Mouse (Mus musculus): ENCODE measurements around the gene Bcat1.

Gene Bcat1

DNA sequence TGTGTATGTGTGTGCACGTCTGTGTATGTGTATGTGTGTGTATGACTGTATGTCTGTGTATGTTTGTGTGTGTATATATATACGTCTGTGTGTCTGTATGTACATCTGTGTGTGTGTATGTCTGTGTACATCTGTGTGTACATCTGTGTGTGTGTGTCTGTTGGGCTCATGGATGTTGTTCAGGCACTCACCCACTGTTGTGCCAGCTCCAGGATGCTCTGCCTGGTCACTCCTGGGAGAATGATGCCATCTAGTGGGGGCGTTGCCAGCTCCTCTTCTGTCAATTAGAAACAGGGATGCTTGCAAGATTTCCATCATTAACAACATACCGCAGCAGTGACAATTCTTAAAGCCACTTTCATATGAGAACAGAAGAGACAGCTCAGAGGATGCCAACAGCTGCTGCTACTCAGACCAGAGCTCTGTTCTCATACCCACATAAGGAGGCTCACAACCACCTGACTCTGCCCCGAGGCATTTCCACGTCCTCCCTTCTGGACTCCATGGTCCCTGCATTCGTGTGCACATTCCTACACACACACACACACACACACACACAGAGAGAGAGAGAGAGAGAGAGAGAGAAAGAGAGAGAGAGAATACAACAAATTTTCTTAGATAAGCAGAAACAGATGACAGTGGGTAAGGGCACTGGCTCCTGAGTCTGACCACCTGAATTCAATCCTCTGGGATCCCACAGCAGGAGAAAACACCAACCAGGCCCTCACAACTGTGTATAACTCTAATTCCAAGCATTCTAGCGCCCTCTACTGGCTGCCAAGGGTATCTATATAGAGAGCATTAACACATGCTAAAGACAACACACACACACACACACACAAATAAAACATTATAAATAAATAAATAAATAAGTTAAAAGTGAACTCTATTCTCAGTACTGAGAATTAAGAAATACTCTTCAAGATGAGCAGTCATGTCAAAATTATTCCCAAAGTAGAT is 65.8 kb downstream of the Bcat1 start:
- no peak for DNase-seq (ENCODE audit: low spot score in 2 of 2)

DNA sequence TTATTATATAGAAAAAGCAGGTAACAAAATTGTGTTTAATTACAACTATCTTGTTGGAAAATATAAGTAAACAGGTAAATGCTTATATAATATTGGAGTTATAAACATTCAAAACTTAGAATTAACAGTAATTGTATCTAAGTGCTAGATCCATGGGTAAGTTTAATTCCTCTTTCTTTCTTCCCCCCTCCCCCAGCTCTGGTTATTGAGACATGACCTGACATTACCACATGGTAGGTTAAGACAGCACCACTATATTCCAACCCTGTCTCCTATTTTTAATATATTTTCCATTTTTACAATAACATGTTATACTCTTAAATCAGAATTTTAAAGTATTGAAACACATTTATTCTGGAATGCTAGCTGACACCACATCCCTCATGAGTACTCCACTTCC is 72.5 kb downstream of the Bcat1 start:
- DNase-seq (ENCODE audit: low spot score in 2 of 2): no peak

DNA sequence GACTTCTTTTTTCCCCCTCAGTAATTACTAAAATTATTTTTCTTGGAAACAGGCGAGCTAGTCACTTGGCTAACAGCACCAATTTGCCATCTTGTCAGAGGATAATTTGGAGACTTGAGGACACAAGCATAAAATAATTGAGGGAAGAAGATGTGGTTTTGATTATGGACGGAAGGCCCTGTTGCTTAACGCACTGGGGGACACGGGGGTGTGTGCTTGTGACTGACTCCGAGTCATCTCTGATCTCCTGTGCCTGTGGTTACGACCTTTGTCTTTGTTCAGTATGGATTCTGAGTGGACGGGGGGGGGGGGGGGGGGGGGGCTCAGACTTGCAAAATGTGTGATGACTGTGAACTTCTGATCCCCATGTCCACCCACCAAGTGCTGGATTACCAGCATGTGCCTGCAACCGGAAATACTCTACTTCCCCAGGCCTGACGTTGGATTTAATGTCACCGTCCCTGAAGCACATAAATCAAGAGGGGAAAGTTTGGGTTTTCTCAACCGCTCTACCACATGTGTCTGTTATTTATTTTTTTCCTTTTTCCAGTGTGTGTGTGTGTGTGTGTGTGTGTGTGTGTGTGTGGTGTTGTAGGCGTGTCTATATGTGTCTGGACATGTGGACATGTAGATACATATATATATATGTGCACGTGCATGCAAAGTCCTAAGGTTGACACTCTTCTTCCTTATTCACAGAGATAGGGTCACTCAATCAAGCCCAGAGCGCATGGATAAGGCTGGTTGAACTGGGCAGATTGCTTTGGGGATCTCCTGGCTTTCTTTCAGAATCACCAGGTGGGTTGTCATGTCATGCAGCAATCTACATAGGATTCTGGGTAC is 73.7 kb downstream of the Bcat1 start:
- DNase-seq (ENCODE audit: low spot score in 2 of 2): no peak

DNA sequence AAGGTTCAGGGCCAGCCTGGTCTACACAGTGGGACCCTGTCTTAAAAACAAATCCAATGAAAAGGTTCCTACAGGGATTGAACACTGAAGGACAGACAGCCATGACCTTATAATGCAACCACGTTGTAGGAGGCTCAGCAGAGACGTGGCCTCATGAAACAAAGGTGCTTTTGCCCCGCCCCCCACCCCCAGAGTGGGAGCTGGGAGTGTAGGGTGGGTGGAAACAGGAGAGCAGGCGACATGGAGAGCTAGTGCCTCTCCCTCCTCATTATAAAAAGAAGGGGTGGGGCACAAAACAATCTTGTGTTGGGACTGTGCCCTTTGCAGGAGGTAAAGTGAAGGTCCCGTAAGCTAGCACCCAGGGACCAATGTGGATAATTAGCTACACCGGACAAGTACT is 74.5 kb downstream of the Bcat1 start:
- no peak for DNase-seq (ENCODE audit: low spot score in 2 of 2)

DNA sequence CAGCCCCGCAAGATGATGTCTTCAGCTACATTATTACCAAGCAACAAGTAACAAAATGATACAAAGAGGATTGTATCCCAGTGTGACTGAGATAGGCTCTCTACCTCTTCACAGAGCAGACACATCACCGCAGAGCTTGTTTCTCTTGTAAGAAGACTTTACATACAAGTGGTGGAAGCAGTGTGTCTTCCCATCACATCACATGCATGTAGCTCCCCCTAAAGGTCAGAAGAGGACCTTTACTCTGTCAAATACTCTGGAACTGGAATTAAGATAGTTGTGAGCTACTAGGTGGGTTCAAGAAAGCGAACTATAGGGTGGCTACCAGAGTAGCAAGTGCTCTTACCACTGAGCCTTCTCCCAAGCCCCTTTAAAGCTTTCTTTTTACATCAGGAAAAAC is 78.8 kb downstream of the Bcat1 start:
- DNase-seq (ENCODE audit: low spot score in 2 of 2): no peak

DNA sequence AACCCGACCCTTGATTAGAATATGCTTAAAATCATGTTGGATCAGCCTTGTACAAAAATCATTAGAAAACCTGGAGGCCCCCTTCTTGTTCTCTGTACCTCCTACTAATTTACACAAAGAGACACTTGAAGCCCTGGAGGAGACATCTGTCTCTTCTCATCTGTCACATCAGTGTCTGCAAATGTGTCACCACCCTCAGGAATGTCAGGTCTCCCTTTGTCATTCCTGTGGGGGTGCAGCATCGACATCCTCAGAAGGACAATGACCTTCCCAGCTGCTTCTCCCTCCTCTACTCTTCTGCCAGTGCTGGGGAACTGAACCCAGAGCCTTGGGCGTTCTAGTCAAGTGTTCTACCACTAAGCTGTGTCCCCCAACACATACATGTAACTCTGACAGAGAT is 83.9 kb downstream of the Bcat1 start:
- DNase-seq (ENCODE audit: low spot score in 2 of 2): no peak

DNA sequence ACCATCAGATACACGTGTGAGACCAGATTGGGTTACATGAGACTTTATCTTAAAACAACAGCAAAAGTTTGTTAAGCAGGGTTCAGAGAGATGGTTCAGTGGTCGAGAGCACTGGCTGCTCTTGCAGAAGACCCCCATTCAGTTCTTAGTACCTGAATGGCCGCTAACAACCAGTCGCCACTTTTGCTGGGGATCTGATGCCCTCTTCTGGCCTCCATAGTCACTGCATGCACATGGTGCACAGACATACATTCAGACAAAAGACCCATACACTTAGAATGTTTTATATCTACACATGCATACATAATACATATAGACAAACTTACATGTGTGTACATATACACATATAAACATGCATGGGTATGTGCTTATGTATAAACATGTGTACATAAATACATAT is 86.8 kb downstream of the Bcat1 start:
- DNase-seq (ENCODE audit: low spot score in 2 of 2): no peak

DNA sequence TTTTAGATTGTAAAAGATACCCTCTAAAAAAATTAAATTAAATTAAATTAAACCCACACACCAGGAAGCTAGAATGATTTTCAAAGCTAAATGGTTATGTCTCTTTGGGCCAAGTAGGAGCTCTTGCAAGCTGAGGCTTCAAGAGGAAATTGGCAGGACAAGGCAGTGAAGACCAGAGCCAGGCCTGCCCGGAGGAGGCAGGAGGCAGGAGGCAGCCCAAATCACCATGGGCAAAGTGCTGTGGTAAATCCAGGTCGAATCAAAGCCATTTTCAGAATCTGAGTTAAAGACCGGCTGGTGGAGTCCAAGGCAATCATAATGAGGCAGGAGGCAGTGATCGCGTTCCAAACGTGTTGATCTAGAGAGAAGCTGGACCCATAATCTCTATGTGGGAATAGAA is 88.3 kb downstream of the Bcat1 start:
- no peak for DNase-seq (ENCODE audit: low spot score in 2 of 2)

DNA sequence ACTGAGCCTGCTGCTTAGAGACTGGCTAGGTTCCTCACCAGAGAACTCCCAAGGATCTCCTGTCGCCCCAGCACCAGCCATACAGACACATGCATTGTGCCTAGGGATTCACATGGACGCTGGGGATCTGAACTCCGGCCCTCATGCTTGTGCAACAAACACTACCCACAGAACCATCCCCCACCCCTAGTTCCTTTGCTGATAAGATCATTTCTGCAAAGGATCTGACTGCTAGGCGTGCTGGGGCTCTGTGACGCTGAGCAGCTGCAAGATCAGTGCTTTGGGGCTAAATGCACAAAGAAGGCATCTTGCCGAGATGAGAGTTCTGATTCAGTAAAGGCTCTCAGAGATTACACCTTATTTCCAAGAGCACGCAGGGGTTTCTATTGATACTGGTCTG is 88.8 kb downstream of the Bcat1 start:
- no peak for DNase-seq (ENCODE audit: low spot score in 2 of 2)

DNA sequence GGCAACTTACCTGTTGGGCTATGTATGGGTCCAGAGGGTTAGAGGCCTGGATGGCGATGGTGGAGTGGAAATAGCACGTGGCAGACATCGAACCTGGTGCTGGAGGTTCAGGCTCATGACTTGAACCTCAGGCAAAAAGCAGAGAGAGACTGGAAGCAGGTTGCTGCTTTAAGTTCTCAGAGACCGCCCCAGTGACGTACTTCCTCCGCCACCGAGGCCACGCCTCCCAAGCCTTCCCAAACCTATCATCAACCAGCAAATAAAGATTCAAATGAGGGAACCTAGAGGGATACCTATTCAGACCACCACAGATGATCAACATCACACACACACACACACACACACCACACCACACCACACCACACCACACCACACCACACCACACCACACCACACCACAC is 91.8 kb downstream of the Bcat1 start:
- no peak for DNase-seq (ENCODE audit: low spot score in 2 of 2)

DNA sequence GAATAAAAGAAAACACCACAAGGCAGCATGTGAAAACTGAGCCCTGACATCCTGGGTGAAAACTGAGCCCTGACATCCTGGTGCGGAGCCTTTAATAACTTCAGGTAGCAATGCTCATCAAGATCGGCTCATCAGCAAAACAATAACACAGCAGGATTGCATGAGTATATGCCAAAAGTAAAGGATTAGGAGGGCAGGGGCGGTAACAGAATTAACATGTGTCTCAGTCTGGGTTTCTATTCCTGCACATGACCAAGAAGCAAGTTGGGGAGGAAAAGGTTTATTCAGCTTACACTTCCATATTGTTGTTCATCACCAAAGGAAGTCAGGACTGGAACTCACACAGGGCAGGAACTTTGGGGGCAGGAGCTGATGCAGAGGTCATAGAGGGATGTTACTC is 93.9 kb downstream of the Bcat1 start:
- no peak for DNase-seq (ENCODE audit: low spot score in 2 of 2)

DNA sequence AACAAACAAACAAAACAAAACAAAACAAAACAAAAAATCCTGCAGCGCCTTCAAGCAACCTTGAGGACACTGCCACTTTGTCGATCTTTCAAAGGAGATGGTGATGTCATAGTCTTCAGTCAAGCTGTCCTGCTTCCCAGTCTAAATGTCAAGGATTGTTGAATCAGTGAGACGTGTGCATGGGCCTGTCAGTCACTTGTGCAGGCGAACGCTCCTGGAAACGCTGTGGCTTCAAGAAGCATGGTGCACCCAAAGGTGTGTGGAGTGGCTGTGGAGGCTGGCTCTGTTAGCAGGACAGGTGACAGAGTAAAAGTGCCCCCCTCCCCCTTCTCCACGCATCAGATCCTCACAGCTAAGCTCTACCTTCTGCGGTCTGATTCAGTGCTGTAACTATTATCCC is 103.6 kb downstream of the Bcat1 start:
- DNase-seq (ENCODE audit: low spot score in 2 of 2): no peak

DNA sequence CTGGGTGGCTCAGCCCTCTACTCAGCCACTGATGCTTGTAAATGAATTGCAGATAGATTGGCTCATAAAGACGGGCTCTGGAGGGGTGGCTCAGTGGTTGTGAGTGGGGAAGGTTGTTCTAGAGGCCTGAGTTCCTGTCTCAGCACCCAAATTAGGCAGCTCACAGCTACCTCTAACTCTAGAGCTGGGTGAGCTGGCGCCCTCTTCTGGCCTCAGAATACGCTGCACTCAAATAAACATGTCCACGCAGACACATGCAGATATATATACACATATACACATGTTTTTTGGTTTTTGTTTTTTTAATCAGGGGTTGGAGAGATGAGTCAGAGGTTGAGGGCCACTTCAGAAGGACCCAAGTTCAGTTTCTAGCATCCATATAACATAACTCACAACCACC is 105.1 kb downstream of the Bcat1 start:
- no peak for DNase-seq (ENCODE audit: low spot score in 2 of 2)

DNA sequence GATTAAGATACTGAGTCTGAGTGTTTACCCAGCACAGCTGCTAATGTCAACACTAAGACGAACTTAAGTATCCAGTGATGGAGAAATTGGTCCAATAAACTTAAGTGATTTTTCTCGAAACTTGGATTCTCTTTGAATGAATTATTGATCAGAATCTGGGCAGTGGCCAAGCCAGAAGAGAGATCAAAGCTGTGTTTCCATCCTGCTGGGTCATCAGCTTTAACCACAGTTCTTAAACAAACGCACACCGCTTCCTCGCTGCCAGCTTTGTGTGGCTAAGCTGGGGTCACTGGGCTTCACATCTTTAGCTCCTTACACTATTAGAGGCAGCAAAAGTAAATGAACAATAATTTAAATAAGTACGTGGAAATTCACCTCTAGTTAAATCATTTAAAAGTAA is 108.4 kb downstream of the Bcat1 start:
- no peak for DNase-seq (ENCODE audit: low spot score in 2 of 2)

DNA sequence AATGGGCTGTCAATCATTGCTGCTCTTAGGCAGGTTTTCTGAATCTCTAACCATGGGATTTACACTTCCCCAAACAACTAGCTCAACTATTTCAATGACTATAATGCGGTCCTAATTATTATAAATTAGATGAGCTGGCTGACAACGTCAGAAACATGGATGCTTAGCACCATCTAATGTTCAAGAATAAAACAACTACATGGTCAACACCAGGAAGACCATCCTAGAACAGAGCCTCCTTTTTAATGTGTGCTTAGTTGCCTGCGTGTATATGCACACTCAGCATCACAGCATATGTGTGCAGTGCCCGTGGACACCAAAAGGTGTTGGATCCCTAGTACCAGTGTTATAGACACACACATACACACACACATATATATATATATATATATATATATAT is 111.8 kb downstream of the Bcat1 start:
- no peak for DNase-seq (ENCODE audit: low spot score in 2 of 2)

DNA sequence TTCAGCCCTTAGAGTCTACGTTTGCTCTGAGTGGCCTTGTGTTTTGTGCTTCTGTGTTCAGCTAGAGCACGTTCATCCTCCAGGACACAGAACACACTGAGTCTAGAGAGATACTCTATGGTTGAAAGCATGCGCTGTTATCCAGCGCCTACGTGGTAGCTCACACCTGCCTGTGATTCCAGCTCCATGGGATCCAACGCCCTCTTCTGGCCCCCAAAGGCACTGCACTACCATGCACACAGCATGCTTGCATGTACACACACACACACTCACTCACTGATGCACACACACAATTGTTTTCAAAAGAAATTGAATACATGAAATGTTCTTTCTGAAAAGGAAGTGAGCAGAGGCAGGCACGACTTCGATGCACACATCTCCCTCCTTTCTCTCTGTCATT is 112.8 kb downstream of the Bcat1 start:
- no peak for DNase-seq (ENCODE audit: low spot score in 2 of 2)

DNA sequence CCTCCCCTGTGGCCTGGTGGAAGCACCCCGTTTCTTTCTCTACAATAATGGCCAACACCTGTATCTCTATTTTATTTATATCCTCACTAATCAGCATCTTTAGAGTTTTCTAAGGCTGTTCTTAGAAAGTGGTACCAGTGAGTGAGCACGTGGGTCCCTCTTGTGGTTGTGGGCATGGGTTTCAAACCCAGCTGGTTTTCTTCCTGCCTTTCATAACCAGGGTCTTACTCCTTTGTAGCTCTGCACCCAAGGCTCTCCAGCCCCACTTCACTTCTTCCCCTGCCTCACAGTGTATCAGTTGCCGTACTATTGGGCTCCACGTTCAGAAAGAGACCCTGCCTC is 114.0 kb downstream of the Bcat1 start:
- DNase-seq (ENCODE audit: low spot score in 2 of 2): no peak

DNA sequence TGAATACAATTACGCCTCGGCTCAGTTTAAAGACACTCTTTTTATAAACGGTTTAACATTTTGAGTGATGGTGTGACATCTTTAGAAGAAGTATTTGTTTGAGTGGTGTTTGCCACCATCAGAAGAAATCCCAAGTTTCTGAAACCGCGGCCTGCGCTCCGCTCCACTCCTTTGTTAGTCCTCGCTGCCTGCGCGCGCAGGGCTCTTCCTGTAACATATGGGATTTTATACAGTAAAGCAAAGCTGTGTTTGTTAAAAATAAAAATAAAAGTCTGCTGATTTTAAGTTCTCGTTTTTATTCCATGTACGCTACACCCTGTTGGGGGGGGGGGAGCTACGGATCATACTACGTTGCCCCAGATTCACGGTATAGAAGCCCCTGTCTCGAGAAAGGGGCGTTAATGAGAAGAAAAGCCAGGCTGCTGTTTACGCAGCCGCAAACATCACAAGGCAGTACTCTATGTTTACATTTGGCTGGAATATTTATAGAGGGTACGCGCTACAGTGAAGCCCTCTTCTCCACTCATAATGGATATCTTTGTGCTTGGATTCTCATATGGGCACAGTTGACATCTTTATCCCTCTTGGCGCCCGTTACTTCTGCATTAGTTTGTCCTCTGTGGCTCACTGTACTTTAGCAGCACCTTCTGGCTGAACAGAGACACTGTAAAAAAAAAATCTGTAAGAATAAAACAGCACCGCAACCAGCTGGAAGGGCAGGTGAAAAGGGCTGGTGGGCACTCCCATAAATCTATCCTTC is 114.6 kb downstream of the Bcat1 start:
- DNase-seq (ENCODE audit: low spot score in 2 of 2): no peak

DNA sequence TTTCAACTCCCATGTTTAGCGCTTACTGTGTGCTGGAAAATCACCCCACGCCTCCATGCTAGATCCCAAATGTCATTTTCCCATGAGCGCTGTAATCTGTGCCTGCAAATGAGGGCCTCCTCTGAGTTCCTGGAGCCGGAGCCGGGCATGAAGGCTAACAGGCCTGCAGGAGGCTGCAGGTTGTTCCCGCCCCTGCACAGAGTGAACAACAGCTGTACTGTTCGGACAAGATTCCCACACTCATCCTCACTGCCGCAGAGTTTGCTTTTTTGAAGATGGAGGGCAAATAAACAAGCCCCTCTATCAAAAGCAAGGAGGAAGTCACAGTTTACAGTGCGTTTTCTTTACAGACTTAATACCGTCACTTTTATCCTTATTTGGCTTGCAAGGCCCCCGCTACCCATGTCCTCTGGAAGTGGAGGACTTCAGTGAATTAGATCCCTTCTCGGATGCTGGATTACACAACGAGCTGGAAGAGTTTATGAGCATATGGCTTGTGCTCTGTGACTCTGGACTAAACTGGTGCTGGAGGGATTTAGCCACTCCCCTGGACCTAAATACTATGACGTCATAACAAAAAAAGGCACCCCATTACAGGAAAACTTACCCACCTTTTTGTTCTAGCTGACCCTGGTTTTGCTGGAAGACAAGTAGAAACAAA is 120.0 kb downstream of the Bcat1 start:
- DNase-seq (ENCODE audit: low spot score in 2 of 2): no peak

DNA sequence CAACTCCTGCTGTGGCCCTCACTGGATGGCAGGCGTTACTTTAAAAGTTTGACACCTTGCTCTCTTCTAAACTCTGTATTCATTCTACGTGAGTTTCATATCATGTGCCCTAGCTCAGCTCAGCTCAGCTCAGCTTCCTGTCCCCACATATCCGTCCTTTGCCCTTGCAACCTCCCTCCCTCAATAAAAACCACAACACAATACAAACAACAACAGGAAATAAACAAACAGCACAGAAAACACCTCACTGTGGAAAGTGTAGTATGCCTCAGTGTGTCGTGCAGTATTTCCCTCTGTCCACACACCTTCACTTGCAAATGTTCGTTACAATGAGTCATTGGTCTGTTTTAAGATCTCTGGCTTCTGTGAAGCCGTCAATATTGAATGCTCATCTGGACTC is 123.1 kb downstream of the Bcat1 start:
- no peak for DNase-seq (ENCODE audit: low spot score in 2 of 2)

DNA sequence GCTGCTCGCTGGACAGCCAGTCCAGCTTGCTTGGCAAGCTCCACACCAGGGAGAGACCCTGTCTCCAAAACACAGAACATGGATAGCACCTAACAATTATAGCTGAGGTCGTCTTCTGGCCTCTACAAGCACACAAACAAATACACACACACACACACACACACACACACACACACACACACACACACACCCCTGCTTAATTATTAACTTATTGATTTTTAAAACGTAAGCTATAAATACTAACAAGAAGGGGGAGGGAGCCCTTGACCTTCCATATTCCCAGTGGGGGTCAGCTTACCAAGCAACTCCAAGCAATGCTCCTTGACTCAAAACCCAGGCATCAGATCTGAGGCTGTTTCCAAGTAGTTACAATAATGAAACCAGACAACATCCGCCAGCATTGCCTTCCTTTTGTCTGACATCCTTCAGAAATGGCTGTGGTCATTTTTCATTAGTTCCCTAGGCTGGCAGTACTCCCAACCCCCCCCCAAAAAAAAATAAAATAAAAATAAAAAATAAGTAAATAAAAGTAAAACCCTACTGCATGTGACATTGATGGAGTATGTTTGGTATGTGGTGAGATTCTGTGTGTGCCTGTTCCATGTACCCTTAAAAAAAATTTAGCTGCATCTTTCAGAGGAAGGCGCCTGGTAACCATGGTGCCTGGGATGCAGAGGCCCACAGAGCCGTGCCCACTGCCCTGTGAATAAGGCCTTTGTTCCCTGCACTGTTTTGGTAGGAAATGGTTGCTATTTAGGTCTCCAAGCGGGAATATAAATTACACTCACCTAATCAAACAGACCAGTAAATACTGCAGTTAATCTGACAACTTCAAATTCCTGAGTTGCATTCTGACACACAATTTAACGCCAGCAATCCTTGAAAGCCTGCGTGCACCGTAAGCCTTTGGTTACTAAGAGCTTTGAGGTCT is 131.3 kb downstream of the Bcat1 start:
- DNase-seq (ENCODE audit: low spot score in 2 of 2): no peak
